Mouse (Mus musculus): Measurements from ENCODE around the gene Cdca7. TPM values are rescaled to one million over a fixed set of nuclear protein-coding genes. Genes with fewer than 3 reads are reported as not detected.

Gene Cdca7
- polyA plus RNA-seq, 1 experiment from 2014 or later: 151 TPM

- Histone ChIP-seq H3K27ac (ENCODE audit: low read length) (no peak overlapping the region), H3K4me3 (ENCODE audit: low read depth, low read length) (no peak overlapping the region), H3K4me1 (ENCODE audit: control insufficient read depth, insufficient read depth, low read length) (no peaks in the 10 kb centered on the region), H3K9ac (replicated peaks; ENCODE audit: low read depth, low read length) (no peak overlapping the region), H3K27me3 (ENCODE audit: control insufficient read depth, insufficient read depth, low read length) (no peaks in the 10 kb centered on the region), H3K36me3 (ENCODE audit: control insufficient read depth, insufficient read depth, low read length) (no peaks in the 10 kb centered on the region; the same call in 1 of the 2 replicates), H3K9me3 (ENCODE audit: control insufficient read depth, low read depth, low read length) (no peaks in the 10 kb centered on the region), H3K4me2 (replicated peaks; ENCODE audit: low read depth, low read length) (no peak overlapping the region)
- 41% methylated on average over 5 of the region's 5 CpGs for WGBS
- no peak for ATAC-seq (ENCODE audit: insufficient number of reproducible peaks, insufficient read depth, low FRiP score, low read depth)
Measured at GRCm38 (mm10) chr2:72446615-72447014, 29.3 kb upstream of the Cdca7 start.

DNA sequence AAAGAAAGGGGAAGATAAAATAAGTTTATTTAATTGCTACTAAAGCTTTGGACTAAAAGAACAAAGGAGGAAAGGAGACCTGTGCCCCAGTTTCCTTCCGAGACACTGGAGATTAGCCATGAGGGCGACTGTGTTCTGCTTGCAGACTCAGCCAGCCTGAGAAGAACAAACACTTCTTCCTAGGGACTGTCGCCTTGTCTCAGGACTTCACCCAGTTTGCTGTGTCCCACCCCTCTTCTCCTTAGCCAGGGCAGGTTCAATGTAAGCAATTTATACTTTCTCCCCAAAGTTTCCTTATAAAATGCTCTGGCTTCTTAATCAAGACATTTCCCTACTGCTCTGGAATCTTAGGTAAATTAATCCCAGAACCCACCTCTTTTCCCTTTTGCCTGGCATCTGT lies 22.4 kb upstream of the Cdca7 start:
- H3K9ac ChIP-seq (replicated peaks; ENCODE audit: low read depth, low read length): no peak overlapping the region
- ATAC-seq (ENCODE audit: insufficient number of reproducible peaks, insufficient read depth, low FRiP score, low read depth): no peak
- H3K27ac ChIP-seq (ENCODE audit: low read length): no peak overlapping the region
- H3K4me3 ChIP-seq (ENCODE audit: low read depth, low read length): no peak overlapping the region
- no peaks in the 10 kb centered on the region for H3K36me3 ChIP-seq (ENCODE audit: control insufficient read depth, insufficient read depth, low read length)
- 42% methylated on average over 3 of the region's 3 CpGs for WGBS
- no peaks in the 10 kb centered on the region for H3K27me3 ChIP-seq (ENCODE audit: control insufficient read depth, insufficient read depth, low read length)
- no peak overlapping the region for H3K4me2 ChIP-seq (replicated peaks; ENCODE audit: low read depth, low read length)
- H3K4me1 ChIP-seq (ENCODE audit: control insufficient read depth, insufficient read depth, low read length): peaks cover 8% of the 10 kb centered on the region; the same call in 1 of the 2 replicates
- H3K9me3 ChIP-seq (ENCODE audit: control insufficient read depth, low read depth, low read length): no peaks in the 10 kb centered on the region

DNA sequence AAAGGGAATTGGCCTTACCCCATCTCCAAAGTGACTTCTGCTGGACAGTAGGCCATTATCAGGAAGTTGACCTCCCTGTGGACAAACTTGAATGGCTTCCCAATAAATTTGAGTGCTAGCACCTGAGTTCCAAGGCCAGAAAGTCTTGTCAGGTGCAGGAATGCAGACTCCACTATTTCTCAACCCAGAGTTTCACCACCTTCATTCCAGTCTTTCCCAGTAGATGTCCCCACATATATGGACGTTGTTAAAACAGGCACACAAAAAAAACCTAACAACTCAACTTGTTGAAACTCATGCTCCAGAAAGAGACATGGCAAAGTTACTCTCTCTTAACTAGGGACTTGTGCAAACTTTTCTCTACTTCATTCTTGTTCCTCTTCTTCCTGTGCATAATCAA lies 19.8 kb upstream of the Cdca7 start:
- H3K4me3 ChIP-seq (ENCODE audit: low read depth, low read length): no peak overlapping the region

GRCm38 (mm10) chr2:72464376-72465014 lies 11.5 kb upstream of the Cdca7 start:
- Histone ChIP-seq H3K9ac (replicated peaks; ENCODE audit: low read depth, low read length) (no peak overlapping the region), H3K27ac (ENCODE audit: low read length) (no peak overlapping the region), H3K27me3 (ENCODE audit: control insufficient read depth, insufficient read depth, low read length) (no peaks in the 10 kb centered on the region), H3K9me3 (ENCODE audit: control insufficient read depth, low read depth, low read length) (no peaks in the 10 kb centered on the region), H3K4me2 (replicated peaks; ENCODE audit: low read depth, low read length) (no peak overlapping the region), H3K4me3 (ENCODE audit: low read depth, low read length) (no peak overlapping the region), H3K36me3 (ENCODE audit: control insufficient read depth, insufficient read depth, low read length) (no peaks in the 10 kb centered on the region), H3K4me1 (ENCODE audit: control insufficient read depth, insufficient read depth, low read length) (peaks cover 9% of the 10 kb centered on the region; the same call in 1 of the 2 replicates)
- ATAC-seq (ENCODE audit: insufficient number of reproducible peaks, insufficient read depth, low FRiP score, low read depth): no peak
- WGBS: 62% methylated on average over 7 of the region's 7 CpGs

More for the DNA sequence above, 19.8 kb upstream of the Cdca7 start:
- 66% methylated on average over 1 of the region's 1 CpGs for WGBS
- H3K4me1 ChIP-seq (ENCODE audit: control insufficient read depth, insufficient read depth, low read length): peaks cover 8% of the 10 kb centered on the region; the same call in 1 of the 2 replicates
- no peaks in the 10 kb centered on the region for H3K36me3 ChIP-seq (ENCODE audit: control insufficient read depth, insufficient read depth, low read length)
- H3K9me3 ChIP-seq (ENCODE audit: control insufficient read depth, low read depth, low read length): no peaks in the 10 kb centered on the region
- H3K4me2 ChIP-seq (replicated peaks; ENCODE audit: low read depth, low read length): no peak overlapping the region
- no peak overlapping the region for H3K9ac ChIP-seq (replicated peaks; ENCODE audit: low read depth, low read length)
- ATAC-seq (ENCODE audit: insufficient number of reproducible peaks, insufficient read depth, low FRiP score, low read depth): no peak
- H3K27me3 ChIP-seq (ENCODE audit: control insufficient read depth, insufficient read depth, low read length): no peaks in the 10 kb centered on the region
- no peak overlapping the region for H3K27ac ChIP-seq (ENCODE audit: low read length)

GRCm38 (mm10) chr2:72467604-72468003 lies 8.4 kb upstream of the Cdca7 start:
- Histone ChIP-seq H3K4me2 (replicated peaks; ENCODE audit: low read depth, low read length) (no peak overlapping the region), H3K27me3 (ENCODE audit: control insufficient read depth, insufficient read depth, low read length) (no peaks in the 10 kb centered on the region), H3K36me3 (ENCODE audit: control insufficient read depth, insufficient read depth, low read length) (no peaks in the 10 kb centered on the region), H3K9ac (replicated peaks; ENCODE audit: low read depth, low read length) (no peak overlapping the region), H3K4me1 (ENCODE audit: control insufficient read depth, insufficient read depth, low read length) (peaks cover 9% of the 10 kb centered on the region; the same call in 1 of the 2 replicates), H3K9me3 (ENCODE audit: control insufficient read depth, low read depth, low read length) (no peaks in the 10 kb centered on the region), H3K27ac (ENCODE audit: low read length) (no peak overlapping the region; the same call in 1 of the 2 replicates), H3K4me3 (ENCODE audit: low read depth, low read length) (no peak overlapping the region)
- 59% methylated on average over 1 of the region's 1 CpGs for WGBS
- ATAC-seq (ENCODE audit: insufficient number of reproducible peaks, insufficient read depth, low FRiP score, low read depth): peak; percentile 46; the same call in 1 of the 2 replicates

GRCm38 (mm10) chr2:72471415-72472070 lies 4.4 kb upstream of the Cdca7 start:
- Histone ChIP-seq H3K36me3 (ENCODE audit: control insufficient read depth, insufficient read depth, low read length) (no peaks in the 10 kb centered on the region), H3K4me2 (replicated peaks; ENCODE audit: low read depth, low read length) (no peak overlapping the region), H3K9me3 (ENCODE audit: control insufficient read depth, low read depth, low read length) (no peaks in the 10 kb centered on the region), H3K4me3 (ENCODE audit: low read depth, low read length) (no peak overlapping the region), H3K27me3 (ENCODE audit: control insufficient read depth, insufficient read depth, low read length) (no peaks in the 10 kb centered on the region), H3K27ac (ENCODE audit: low read length) (no peak overlapping the region), H3K4me1 (ENCODE audit: control insufficient read depth, insufficient read depth, low read length) (peaks cover 9% of the 10 kb centered on the region; the same call in 1 of the 2 replicates), H3K9ac (replicated peaks; ENCODE audit: low read depth, low read length) (no peak overlapping the region)
- no peak for ATAC-seq (ENCODE audit: insufficient number of reproducible peaks, insufficient read depth, low FRiP score, low read depth)
- WGBS: 68% methylated on average over 16 of the region's 16 CpGs

DNA sequence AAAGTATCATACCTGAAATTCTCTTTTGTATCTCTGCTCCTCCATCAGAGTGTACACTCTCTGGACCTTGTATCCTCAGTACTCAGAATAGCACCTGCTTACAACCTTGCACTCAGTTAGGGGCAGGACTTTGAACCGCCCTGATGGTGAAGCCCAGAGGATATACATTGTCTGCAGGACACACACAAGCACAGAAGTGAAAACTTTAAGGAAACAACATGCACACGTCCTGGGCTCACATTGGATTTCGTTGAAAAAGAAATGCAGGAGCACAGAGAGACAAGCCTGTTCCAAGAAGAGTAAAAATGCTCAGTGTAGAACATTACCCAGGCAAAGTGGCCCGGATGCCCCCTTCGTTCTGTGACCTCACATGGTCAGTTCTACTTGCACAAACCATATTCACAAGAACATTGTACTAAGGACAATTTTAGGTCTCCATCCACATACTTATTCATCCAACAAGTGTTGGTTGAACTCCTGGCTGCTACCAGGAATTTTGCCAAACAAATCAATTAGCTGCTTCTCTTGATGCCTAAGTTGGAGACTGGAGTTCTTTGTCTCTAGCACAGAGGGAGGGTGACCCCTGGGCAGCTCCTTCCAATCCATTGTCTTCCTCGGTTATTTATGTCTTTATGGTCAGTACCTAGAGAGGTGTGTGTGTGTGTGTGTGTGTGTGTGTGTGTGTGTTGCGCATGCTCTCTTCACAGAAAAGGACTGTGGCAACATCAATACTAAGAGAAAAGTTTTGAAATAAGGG lies 1.2 kb upstream of the Cdca7 start:
- no peak for ATAC-seq (ENCODE audit: insufficient number of reproducible peaks, insufficient read depth, low FRiP score, low read depth)
- Histone ChIP-seq H3K27me3 (ENCODE audit: control insufficient read depth, insufficient read depth, low read length) (no peaks in the 10 kb centered on the region), H3K4me3 (ENCODE audit: low read depth, low read length) (no peak overlapping the region), H3K9me3 (ENCODE audit: control insufficient read depth, low read depth, low read length) (no peaks in the 10 kb centered on the region), H3K36me3 (ENCODE audit: control insufficient read depth, insufficient read depth, low read length) (peaks cover 2% of the 10 kb centered on the region; the same call in 1 of the 2 replicates), H3K9ac (replicated peaks; ENCODE audit: low read depth, low read length) (peak overlapping the region; percentile 90; the same call in 1 of the 2 replicates), H3K27ac (ENCODE audit: low read length) (no peak overlapping the region), H3K4me2 (replicated peaks; ENCODE audit: low read depth, low read length) (peak overlapping the region; percentile 89), H3K4me1 (ENCODE audit: control insufficient read depth, insufficient read depth, low read length) (peaks cover 21% of the 10 kb centered on the region)
- WGBS: 47% methylated on average over 7 of the region's 7 CpGs

DNA sequence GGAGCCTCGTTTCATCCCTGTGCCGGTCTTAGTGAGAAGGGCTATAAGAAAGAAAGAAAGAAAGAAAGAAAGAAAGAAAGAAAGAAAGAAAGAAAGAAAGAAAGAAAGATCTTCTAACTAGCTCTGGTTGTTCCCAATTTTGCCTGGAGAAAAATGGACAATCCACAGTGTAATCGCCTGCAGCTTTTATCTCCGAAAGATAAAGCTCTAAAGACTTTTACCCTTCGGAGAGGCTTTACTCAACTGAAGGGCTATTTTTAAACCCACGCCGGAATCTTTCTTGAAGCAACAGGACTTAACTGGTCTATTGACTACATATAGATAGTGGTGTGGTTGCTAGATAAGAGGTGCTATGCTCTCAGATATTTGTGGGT lies 549 bp upstream of the Cdca7 start:
- peak overlapping the region; percentile 63 for H3K4me3 ChIP-seq (ENCODE audit: low read depth, low read length)
- peak overlapping the region; percentile 90 for H3K9ac ChIP-seq (replicated peaks; ENCODE audit: low read depth, low read length)
- H3K9me3 ChIP-seq (ENCODE audit: control insufficient read depth, low read depth, low read length): no peaks in the 10 kb centered on the region
- H3K4me1 ChIP-seq (ENCODE audit: control insufficient read depth, insufficient read depth, low read length): peaks cover 27% of the 10 kb centered on the region
- under 1% methylated on average over 7 of the region's 7 CpGs for WGBS
- 0 out of 2 replicates have a peak, but pooled peaks have one; percentile 42 for ATAC-seq (ENCODE audit: insufficient number of reproducible peaks, insufficient read depth, low FRiP score, low read depth)
- peak overlapping the region; percentile 95 for H3K27ac ChIP-seq (ENCODE audit: low read length)
- peaks cover 9% of the 10 kb centered on the region for H3K36me3 ChIP-seq (ENCODE audit: control insufficient read depth, insufficient read depth, low read length)
- H3K4me2 ChIP-seq (replicated peaks; ENCODE audit: low read depth, low read length): peak overlapping the region; percentile 89
- H3K27me3 ChIP-seq (ENCODE audit: control insufficient read depth, insufficient read depth, low read length): no peaks in the 10 kb centered on the region
